Mouse (Mus musculus): Measurements from ENCODE around the gene Hnrnpab. TPM values are rescaled to one million over a fixed set of nuclear protein-coding genes. Genes with fewer than 3 reads are reported as not detected.

The Hnrnpab gene
- polyA plus RNA-seq, 1 experiment, result 749 TPM

GRCm38 (mm10) chr11:51593849-51594248 lies 12.8 kb downstream of the Hnrnpab start:
- H3K79me2 ChIP-seq (ENCODE audit: control insufficient read depth, insufficient read depth), result peaks cover 18% of the 10 kb centered on the region
- no peak overlapping the region for H3ac ChIP-seq (ENCODE audit: control insufficient read depth, insufficient read length, low read depth)
- peaks cover 97% of the 10 kb centered on the region for H3K36me3 ChIP-seq (ENCODE audit: control insufficient read depth, insufficient read depth)
- no peaks in the 10 kb centered on the region for H3K79me3 ChIP-seq (ENCODE audit: low read depth)
- TF ChIP-seq MYOD1 (IDR thresholded peaks at IDR 0.05; ENCODE audit: control insufficient read depth, insufficient read length, low read depth), result no peak
- no peak for TF ChIP-seq CEBPB (IDR thresholded peaks at IDR 0.05; ENCODE audit: low read depth)
- no peak for TF ChIP-seq MAX (IDR thresholded peaks at IDR 0.05)
- TF ChIP-seq FOSL1 (IDR thresholded peaks at IDR 0.05; ENCODE audit: insufficient read depth, low read length, poor library complexity, severe bottlenecking), result no peak
- TF ChIP-seq USF1 (IDR thresholded peaks at IDR 0.05; ENCODE audit: low read depth), result no peak
- no peak for TF ChIP-seq MYOG (IDR thresholded peaks at IDR 0.05; ENCODE audit: control insufficient read depth, extremely low read depth, insufficient read length)
- TF ChIP-seq CTCF (IDR thresholded peaks at IDR 0.05; ENCODE audit: control insufficient read depth, insufficient read depth, insufficient read length), result no peak
- H3K27me3 ChIP-seq (ENCODE audit: control insufficient read depth, insufficient read depth, insufficient read length), result no peaks in the 10 kb centered on the region
- H3K4me3 ChIP-seq (ENCODE audit: insufficient read depth, poor library complexity, severe bottlenecking), result no peak overlapping the region

- Histone ChIP-seq H3K79me2 (ENCODE audit: control insufficient read depth, insufficient read depth) (peaks cover 14% of the 10 kb centered on the region), H3K79me3 (ENCODE audit: low read depth) (no peaks in the 10 kb centered on the region), H3K36me3 (ENCODE audit: control insufficient read depth, insufficient read depth) (peaks cover 97% of the 10 kb centered on the region), H3ac (ENCODE audit: control insufficient read depth, insufficient read length, low read depth) (no peak overlapping the region), H3K27me3 (ENCODE audit: control insufficient read depth, insufficient read depth, insufficient read length) (no peaks in the 10 kb centered on the region), H3K4me3 (ENCODE audit: insufficient read depth, poor library complexity, severe bottlenecking) (no peak overlapping the region)
- TF ChIP-seq USF1 (IDR thresholded peaks at IDR 0.05; ENCODE audit: low read depth) (no peak), MYOG (IDR thresholded peaks at IDR 0.05; ENCODE audit: control insufficient read depth, extremely low read depth, insufficient read length) (no peak), CTCF (IDR thresholded peaks at IDR 0.05; ENCODE audit: control insufficient read depth, insufficient read depth, insufficient read length) (no peak), CEBPB (IDR thresholded peaks at IDR 0.05; ENCODE audit: low read depth) (no peak), MYOD1 (IDR thresholded peaks at IDR 0.05; ENCODE audit: control insufficient read depth, insufficient read length, low read depth) (no peak), MAX (IDR thresholded peaks at IDR 0.05) (no peak), FOSL1 (IDR thresholded peaks at IDR 0.05; ENCODE audit: insufficient read depth, low read length, poor library complexity, severe bottlenecking) (no peak)
These were observed 13.3 kb downstream of the Hnrnpab start for GRCm38 (mm10) chr11:51593368-51593767.

GRCm38 (mm10) chr11:51591915-51592314 lies 14.7 kb downstream of the Hnrnpab start:
- no peak for TF ChIP-seq CEBPB (IDR thresholded peaks at IDR 0.05; ENCODE audit: low read depth)
- no peak for TF ChIP-seq USF1 (IDR thresholded peaks at IDR 0.05; ENCODE audit: low read depth)
- TF ChIP-seq MAX (IDR thresholded peaks at IDR 0.05), result no peak
- TF ChIP-seq MYOD1 (IDR thresholded peaks at IDR 0.05; ENCODE audit: control insufficient read depth, insufficient read length, low read depth), result no peak
- no peak for TF ChIP-seq MYOG (IDR thresholded peaks at IDR 0.05; ENCODE audit: control insufficient read depth, extremely low read depth, insufficient read length)
- TF ChIP-seq FOSL1 (IDR thresholded peaks at IDR 0.05; ENCODE audit: insufficient read depth, low read length, poor library complexity, severe bottlenecking), result no peak
- TF ChIP-seq CTCF (IDR thresholded peaks at IDR 0.05; ENCODE audit: control insufficient read depth, insufficient read depth, insufficient read length), result no peak
- H3K36me3 ChIP-seq (ENCODE audit: control insufficient read depth, insufficient read depth), result peaks cover 97% of the 10 kb centered on the region
- no peak overlapping the region for H3ac ChIP-seq (ENCODE audit: control insufficient read depth, insufficient read length, low read depth)

GRCm38 (mm10) chr11:51591168-51591567 lies 15.5 kb downstream of the Hnrnpab start:
- H3ac ChIP-seq (ENCODE audit: control insufficient read depth, insufficient read length, low read depth), result no peak overlapping the region
- H3K27me3 ChIP-seq (ENCODE audit: control insufficient read depth, insufficient read depth, insufficient read length), result no peaks in the 10 kb centered on the region
- H3K79me2 ChIP-seq (ENCODE audit: control insufficient read depth, insufficient read depth), result peaks cover 24% of the 10 kb centered on the region
- H3K79me3 ChIP-seq (ENCODE audit: low read depth), result peaks cover 3% of the 10 kb centered on the region
- no peak for TF ChIP-seq MYOG (IDR thresholded peaks at IDR 0.05; ENCODE audit: control insufficient read depth, extremely low read depth, insufficient read length)
- no peak for TF ChIP-seq MAX (IDR thresholded peaks at IDR 0.05)
- H3K4me3 ChIP-seq (ENCODE audit: insufficient read depth, poor library complexity, severe bottlenecking), result no peak overlapping the region
- H3K36me3 ChIP-seq (ENCODE audit: control insufficient read depth, insufficient read depth), result peaks cover 96% of the 10 kb centered on the region

More at GRCm38 (mm10) chr11:51591915-51592314, 14.7 kb downstream of the Hnrnpab start:
- no peak overlapping the region for H3K4me3 ChIP-seq (ENCODE audit: insufficient read depth, poor library complexity, severe bottlenecking)
- peaks cover 17% of the 10 kb centered on the region for H3K79me2 ChIP-seq (ENCODE audit: control insufficient read depth, insufficient read depth)
- H3K79me3 ChIP-seq (ENCODE audit: low read depth), result no peaks in the 10 kb centered on the region
- H3K27me3 ChIP-seq (ENCODE audit: control insufficient read depth, insufficient read depth, insufficient read length), result no peaks in the 10 kb centered on the region

GRCm38 (mm10) chr11:51590002-51590401 lies 16.6 kb downstream of the Hnrnpab start:
- Histone ChIP-seq H3ac (ENCODE audit: control insufficient read depth, insufficient read length, low read depth) (no peak overlapping the region), H3K36me3 (ENCODE audit: control insufficient read depth, insufficient read depth) (peaks cover 84% of the 10 kb centered on the region), H3K4me3 (ENCODE audit: insufficient read depth, poor library complexity, severe bottlenecking) (no peak overlapping the region), H3K79me3 (ENCODE audit: low read depth) (peaks cover 10% of the 10 kb centered on the region), H3K27me3 (ENCODE audit: control insufficient read depth, insufficient read depth, insufficient read length) (no peaks in the 10 kb centered on the region), H3K79me2 (ENCODE audit: control insufficient read depth, insufficient read depth) (peaks cover 36% of the 10 kb centered on the region)
- no peak for TF ChIP-seq FOSL1 (IDR thresholded peaks at IDR 0.05; ENCODE audit: insufficient read depth, low read length, poor library complexity, severe bottlenecking)

- Histone ChIP-seq H3ac (ENCODE audit: control insufficient read depth, insufficient read length, low read depth) (no peak overlapping the region), H3K36me3 (ENCODE audit: control insufficient read depth, insufficient read depth) (peaks cover 73% of the 10 kb centered on the region), H3K27me3 (ENCODE audit: control insufficient read depth, insufficient read depth, insufficient read length) (no peaks in the 10 kb centered on the region), H3K79me3 (ENCODE audit: low read depth) (peaks cover 11% of the 10 kb centered on the region), H3K79me2 (ENCODE audit: control insufficient read depth, insufficient read depth) (peaks cover 39% of the 10 kb centered on the region), H3K4me3 (ENCODE audit: insufficient read depth, poor library complexity, severe bottlenecking) (no peak overlapping the region)
- TF ChIP-seq CTCF (IDR thresholded peaks at IDR 0.05; ENCODE audit: control insufficient read depth, insufficient read depth, insufficient read length), result no peak
These were observed 17.8 kb downstream of the Hnrnpab start for GRCm38 (mm10) chr11:51588833-51589232.

All from C2C12 (cell line).